ENCODE assay signal across 31 mouse cellular contexts in genomic region chr16:26886337-26886736, GRCm38 (mm10).
"Had no signal": no experiment of that assay in that cellular context is flagged by ENCODE, and none has a peak within 500 bp of the region (broad histone marks: within the 10 kb centered on the region; RNA-seq: fewer than 3 reads in every experiment).

No protein-coding gene starts in this region.

- H3K4me1 ChIP-seq: limb, embryonic 10.5 days; limb, embryonic 12.5 days; limb, embryonic 13.5 days; limb, embryonic 15.5 days; liver, embryonic 12.5 days; liver, embryonic 13.5 days; liver, embryonic 15.5 days; lung, embryonic 15.5 days; megakaryocyte, embryonic 14.5 days; midbrain, embryonic 10.5 days; midbrain, embryonic 12.5 days; midbrain, embryonic 13.5 days; neural tube, embryonic 12.5 days had no signal

- H3K27me3 ChIP-seq: limb, embryonic 12.5 days; limb, embryonic 13.5 days; limb, embryonic 15.5 days; liver, embryonic 12.5 days; liver, embryonic 13.5 days; liver, embryonic 15.5 days; lung, embryonic 15.5 days; megakaryocyte, embryonic 14.5 days; midbrain, embryonic 12.5 days; midbrain, embryonic 13.5 days; neural tube, embryonic 12.5 days had no signal

- DNase-seq: left cerebral cortex, postnatal 4 days; liver; liver, embryonic 13.5 days; liver, postnatal 0 days; lung, adult 18-20 months; lung, adult 2 months; lung, embryonic 14.5 days; lung, postnatal 10 days; lung, postnatal 14 days; lung, postnatal 36 days; lung, postnatal 4 days; midbrain, embryonic 14.5 days had no signal

- H3K4me2 ChIP-seq: limb, embryonic 12.5 days; limb, embryonic 13.5 days; limb, embryonic 15.5 days; liver, embryonic 11.5 days; liver, embryonic 12.5 days; liver, embryonic 13.5 days; liver, embryonic 15.5 days; lung, embryonic 14.5 days; lung, embryonic 15.5 days; midbrain, embryonic 11.5 days; midbrain, embryonic 12.5 days; midbrain, embryonic 13.5 days; neural tube, embryonic 12.5 days had no signal

- H3K9ac ChIP-seq: limb, embryonic 12.5 days; limb, embryonic 13.5 days; limb, embryonic 15.5 days; liver, embryonic 12.5 days; liver, embryonic 13.5 days; liver, embryonic 14.5 days; liver, embryonic 15.5 days; liver, postnatal 0 days; lung, embryonic 14.5 days; lung, embryonic 15.5 days; midbrain, embryonic 12.5 days; midbrain, embryonic 13.5 days; neural tube, embryonic 12.5 days had no signal

- H3K36me3 ChIP-seq: limb, embryonic 10.5 days; limb, embryonic 12.5 days; limb, embryonic 13.5 days; limb, embryonic 15.5 days; liver, embryonic 12.5 days; liver, embryonic 13.5 days; liver, embryonic 15.5 days; lung, embryonic 15.5 days; midbrain, embryonic 10.5 days; midbrain, embryonic 12.5 days; midbrain, embryonic 13.5 days; neural tube, embryonic 12.5 days had no signal

- ATAC-seq: liver, embryonic 12.5 days; liver, postnatal 0 days; lung, postnatal 0 days; midbrain, embryonic 13.5 days; midbrain, embryonic 16.5 days had no signal

- H3K4me3 ChIP-seq: limb, embryonic 10.5 days; limb, embryonic 12.5 days; limb, embryonic 13.5 days; limb, embryonic 15.5 days; liver, embryonic 12.5 days; liver, embryonic 13.5 days; liver, embryonic 15.5 days; lung, embryonic 15.5 days; megakaryocyte, embryonic 14.5 days; midbrain, embryonic 10.5 days; midbrain, embryonic 12.5 days; midbrain, embryonic 13.5 days; myocyte; neural tube, embryonic 12.5 days had no signal

- H3K9me3 ChIP-seq: limb, embryonic 10.5 days; limb, embryonic 12.5 days; limb, embryonic 13.5 days; limb, embryonic 15.5 days; liver, embryonic 12.5 days; liver, embryonic 13.5 days; liver, embryonic 15.5 days; lung, embryonic 15.5 days; megakaryocyte, embryonic 14.5 days; midbrain, embryonic 10.5 days; midbrain, embryonic 12.5 days; midbrain, embryonic 13.5 days; neural tube, embryonic 12.5 days had no signal

- H3K27ac ChIP-seq: limb, embryonic 10.5 days; limb, embryonic 12.5 days; limb, embryonic 13.5 days; limb, embryonic 15.5 days; liver, embryonic 12.5 days; liver, embryonic 13.5 days; liver, embryonic 14.5 days; liver, embryonic 15.5 days; lung, embryonic 15.5 days; macrophage; midbrain, embryonic 10.5 days; midbrain, embryonic 12.5 days; midbrain, embryonic 13.5 days; neural tube, embryonic 12.5 days had no signal
